Mouse (Mus musculus): ENCODE measurements around the gene Olfr54. TPM values are rescaled to one million over a fixed set of nuclear protein-coding genes. Genes with fewer than 3 reads are reported as not detected.
"Not testable (repeated sequence)": the region's sequence is repeated elsewhere in the genome, so short reads cannot be mapped to it uniquely, and the experiment has no call there.

Olfr54 gene
- total RNA-seq (2021) (under 1 TPM; 0.32 to 0.55 TPM), polyA plus RNA-seq (2012; rRNA removed) (3.4 and 3.9 TPM in 2 replicates)
- long read RNA-seq, result 0 reads

DNA sequence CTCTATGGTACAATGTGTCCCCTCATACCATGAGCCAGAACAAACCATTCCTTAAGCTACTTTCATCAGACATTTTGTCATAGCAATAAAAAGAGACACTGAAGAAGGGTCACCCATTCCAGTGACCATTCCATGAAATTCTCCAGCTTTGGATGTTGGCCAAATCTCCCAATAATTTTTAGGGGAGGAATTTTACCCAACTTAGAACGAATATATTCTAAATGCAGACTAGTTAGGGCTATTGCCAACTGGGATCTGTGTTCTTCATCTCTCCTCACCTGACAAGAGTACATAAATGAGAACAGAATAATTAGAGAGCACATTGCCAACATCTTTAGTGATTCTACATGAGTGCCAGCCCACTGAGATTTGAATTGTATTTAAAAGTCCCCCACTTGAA is at the start of gene Olfr54:
Gene Olfr54 (plus strand): TSS at position 301 of the 400 bp plus-strand sequence.
- no peak for DNase-seq

DNA sequence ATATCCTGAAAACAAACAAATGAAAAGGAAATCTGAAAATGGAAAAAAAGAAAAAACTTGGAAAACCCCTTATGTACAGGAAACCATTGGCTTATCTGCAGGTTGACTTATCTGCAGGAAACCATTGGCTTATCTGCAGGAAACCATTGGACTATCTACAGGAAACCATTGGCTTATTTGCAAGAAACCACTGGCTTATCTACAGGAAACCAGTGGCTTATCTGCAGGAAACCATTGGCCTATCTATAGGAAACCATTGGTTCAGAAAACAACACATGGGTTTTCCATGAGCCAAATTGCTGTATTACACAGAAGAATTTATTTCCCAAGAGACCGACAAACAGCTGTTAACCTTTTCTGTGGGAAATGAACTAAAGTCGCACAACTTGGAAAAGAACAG is 49.1 kb upstream of the Olfr54 start:
- no peak for DNase-seq

DNA sequence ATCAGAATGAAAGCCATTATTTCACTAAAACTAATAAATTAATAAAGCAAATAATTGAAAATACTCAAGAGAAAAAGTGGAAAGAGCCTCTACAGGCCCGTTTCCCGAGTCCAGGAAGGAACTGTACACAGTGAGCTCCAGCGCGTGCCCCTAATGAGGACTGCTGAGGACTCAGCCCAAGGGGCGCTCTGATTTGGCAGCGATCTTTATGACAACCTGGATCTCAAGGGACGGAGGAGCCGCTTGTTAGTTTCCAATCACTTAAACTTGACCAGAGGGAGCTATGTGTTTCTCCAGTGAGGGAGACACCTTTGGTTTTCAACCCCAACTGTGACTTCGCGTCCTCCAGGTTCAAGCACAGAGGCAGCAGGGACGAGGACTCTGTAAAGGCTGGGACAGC is 47.8 kb upstream of the Olfr54 start, which contains the start of gene Olfr1378:
Gene Olfr1378 (plus strand): TSS at position 301 of the 400 bp plus-strand sequence.
- DNase-seq, result no peak

DNA sequence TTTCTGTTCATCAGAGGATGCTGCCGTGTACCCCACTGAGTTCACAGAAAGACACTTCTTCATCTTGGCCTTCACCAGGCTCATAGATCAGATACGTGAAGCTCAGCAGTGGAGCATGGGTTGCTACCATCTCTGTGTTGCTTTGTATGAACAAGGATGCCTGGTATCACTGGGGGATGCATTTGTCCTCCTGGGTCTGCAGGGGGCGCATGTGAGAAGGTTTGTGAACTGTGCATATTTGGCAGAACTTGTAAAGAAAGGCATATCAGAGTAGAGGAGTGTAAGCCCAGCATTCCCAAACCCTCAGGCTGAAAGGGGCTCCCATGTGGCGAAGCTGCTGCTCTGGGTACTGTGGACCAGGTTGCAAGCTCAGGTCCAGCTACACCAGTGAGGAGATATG is 36.8 kb upstream of the Olfr54 start:
- DNase-seq, result peak; percentile 46

DNA sequence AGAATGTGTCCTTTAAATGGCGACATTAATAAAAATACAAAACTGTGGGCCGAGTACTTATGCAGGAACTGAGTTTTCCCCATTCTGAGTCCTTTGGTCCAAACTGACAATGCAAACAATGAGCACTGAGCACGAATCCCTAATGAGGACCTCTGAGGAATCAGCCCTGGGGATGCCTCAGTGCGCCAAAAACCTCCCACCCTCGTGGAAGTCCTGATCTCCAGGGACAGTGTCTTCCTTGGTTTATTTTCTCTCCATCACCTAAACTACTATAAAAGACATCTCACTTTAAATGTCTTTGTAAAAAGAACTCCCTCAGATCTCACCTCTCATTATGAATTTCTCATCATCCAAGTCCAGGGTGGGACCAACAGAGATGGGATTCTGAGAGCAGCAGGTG is 32.4 kb upstream of the Olfr54 start, which contains the start of gene Olfr1377:
Gene Olfr1377 (plus strand): TSS at position 301 of the 400 bp plus-strand sequence.
- DNase-seq, result no peak

DNA sequence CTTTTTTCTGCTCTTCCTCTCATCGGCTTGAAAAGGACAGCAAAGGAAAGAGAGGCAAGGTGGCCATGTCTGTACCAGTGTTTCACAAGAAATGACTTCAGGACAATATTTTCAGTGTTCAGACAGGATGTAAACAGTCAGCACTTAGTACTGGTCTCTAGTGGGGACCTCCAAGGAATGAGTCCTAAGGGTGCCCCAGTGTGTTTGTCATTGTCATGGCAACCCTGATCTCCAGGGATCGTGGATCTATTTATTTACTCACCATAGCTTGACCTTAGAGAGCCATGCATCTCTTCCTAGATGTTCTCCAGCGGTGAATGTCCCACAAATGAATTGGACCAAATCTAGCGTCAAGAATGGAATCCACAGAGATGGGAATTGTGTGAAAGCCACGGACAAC is 10.7 kb upstream of the Olfr54 start, which contains the start of gene Olfr51:
Gene Olfr51 (plus strand): TSS at position 301 of the 400 bp plus-strand sequence.
- DNase-seq, result no peak

DNA sequence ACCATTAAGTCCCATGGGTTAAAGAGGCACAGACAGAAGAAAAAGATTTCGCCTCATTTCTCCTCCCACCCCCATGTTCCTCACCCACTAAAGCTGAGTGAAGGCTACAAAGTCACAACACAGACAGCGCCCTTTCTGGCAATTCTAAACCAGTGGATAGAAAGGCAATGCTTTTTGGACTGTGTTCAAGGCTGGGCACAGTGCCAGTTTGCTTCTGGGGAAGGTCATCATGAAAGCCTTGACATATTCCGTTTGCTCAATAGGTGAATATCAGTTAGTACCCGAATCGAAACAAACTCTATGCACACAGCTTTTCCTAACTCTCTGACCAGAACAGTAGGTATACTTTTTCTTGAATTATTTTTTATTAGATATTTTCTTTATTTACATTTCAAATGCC is 2.2 kb upstream of the Olfr54 start:
- peak; percentile 92 for DNase-seq

DNA sequence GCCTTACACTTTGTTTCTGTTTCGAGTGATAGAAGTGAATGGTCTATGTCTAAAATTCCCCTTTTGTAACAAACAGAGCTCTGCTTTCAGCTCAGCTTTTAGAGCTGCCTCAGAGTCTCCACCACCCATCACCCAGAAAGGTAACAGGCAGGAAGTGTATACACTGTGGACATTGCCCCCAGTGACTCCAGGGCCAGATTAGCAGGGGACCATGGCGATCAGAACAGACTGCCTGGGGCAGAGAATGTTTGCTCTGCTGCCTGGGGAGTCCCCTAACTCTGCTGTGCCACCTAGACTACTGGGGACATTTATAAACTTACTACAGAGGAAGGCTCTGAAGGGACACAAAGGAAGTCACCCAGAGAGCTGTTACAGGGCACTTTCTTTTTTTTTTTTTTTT is 2.3 kb downstream of the Olfr54 start:
- no peak for DNase-seq

DNA sequence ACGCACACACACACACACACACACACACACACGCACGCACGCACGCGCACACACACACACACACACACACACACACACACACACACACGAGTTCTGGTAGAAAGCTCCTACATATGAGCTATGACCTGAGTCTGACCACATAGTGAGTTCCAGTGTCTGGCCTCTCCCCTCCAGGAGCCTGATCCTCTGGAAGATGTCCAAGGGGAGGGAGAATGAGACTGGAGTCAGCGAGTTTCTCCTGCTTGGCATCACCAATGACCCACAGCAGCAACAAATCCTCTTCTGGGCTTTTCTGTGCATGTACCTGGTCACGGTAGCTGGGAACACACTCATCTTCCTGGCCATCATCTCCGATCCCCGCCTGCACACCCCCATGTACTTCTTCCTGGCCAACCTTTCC is 12.8 kb downstream of the Olfr54 start:
- not testable (repeated sequence) for DNase-seq

DNA sequence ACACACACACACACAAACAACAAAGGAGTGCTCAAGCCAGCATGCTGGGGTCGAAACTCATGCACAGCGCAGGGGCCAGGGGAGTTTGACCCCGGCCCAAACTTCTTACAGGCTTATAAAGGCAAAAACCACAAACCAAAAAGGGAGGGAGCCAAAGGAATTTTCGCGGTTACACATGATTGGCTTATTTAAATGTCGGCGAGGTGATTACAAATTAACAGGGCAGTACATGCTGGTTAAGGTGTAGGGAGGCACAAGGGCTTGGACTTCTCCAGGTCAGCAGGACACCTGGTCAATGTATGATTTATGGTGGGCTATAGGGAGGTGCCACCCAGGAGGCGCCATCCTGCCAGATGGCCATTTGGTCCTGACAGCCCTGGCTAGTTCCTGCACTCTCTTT is 15.3 kb downstream of the Olfr54 start:
- DNase-seq, result not testable (repeated sequence)

DNA sequence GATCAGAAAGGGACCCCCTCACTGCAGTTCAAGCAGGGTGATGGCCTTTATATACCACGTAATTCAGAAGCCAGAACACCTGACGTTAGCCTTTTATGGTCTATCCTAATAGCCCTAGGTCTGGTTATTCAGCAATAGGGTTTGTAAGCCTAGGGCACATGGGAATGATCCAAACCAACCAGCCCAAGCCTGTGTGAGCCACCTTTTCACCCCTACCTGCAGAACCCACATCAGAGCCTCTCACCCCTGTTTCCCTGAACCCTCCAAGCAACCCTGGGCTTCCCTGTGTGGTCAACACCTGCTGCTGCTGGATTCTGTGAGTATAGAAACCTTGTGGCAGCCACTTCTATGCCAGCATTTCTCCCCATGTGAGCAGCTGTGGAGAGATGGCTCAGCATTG is 16.2 kb downstream of the Olfr54 start:
- DNase-seq, result no peak

DNA sequence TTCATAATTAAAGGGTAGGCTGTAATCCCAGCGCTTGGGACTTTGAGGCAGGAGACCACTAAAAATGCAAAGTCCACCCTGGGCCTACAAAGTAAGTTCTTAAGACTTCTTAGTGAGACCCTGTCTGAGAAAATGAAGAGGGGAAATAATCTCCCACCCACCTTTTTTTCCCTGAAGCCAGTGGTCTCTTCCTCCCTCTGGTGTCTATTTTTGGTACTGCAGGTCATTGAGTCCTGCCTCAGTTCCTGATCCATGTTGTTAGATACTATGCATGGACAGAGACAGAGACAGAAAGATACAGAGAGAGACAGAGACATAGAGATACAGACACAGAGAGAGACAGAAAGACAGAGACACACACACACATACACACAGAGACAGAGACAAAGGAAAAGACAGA is 18.8 kb downstream of the Olfr54 start:
- peak; percentile 35 for DNase-seq

DNA sequence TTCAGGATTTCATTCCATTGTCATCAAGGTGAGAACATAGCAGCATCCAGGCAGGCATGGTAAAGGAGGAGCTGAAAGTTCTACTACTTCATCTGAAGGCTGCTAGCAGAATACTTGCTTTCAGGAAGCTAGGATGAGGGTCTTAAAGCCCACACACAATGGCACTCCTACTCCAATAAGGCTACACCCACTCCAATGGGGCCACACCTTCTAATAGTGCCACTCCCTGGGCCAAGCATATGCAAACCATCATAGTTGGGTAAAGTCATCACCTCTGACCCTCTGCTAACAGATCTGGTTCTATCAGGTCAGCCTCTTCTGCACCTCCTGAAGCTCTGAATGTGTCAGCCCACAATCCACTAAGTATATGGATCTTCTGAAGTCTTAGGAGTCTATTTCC is 20.1 kb downstream of the Olfr54 start:
- not testable (repeated sequence) for DNase-seq

DNA sequence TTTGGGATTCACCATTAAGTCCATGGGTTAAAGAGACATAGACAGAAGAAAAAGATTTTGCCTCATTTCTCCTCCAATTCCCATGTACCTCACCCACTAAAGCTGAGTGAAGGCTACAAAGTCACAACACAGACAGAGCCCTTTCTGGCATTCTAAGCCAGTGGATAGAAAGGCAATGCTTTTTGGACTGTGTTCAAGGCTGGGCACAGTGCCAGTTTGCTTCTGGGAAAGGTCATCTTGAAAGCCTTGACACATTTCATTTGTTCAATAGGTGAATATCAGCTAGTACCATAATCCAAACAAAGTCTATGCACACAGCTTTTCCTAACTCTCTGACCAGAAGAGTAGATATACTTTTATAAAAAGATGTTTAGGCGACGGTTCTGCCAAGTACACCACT is 21.9 kb downstream of the Olfr54 start:
- peak; percentile 86 for DNase-seq

DNA sequence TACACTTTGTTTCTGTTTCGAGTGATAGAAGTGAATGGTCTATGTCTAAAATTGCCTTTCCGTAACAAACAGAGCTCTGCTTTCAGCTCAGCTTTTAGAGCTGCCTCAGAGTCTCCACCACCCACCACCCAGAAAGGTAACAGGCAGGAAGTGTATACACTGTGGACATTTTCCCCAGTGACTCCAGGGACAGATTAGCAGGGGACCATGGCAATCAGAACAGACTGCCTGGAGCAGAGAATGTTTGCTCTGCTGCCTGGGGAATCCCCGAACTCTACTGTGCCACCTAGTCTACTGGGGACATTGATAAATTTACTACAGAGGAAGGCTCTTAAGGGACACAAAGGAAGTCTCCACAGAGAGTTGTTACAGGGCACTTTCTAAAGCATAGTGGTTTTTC is 30.7 kb downstream of the Olfr54 start:
- DNase-seq, result not testable (repeated sequence)

DNA sequence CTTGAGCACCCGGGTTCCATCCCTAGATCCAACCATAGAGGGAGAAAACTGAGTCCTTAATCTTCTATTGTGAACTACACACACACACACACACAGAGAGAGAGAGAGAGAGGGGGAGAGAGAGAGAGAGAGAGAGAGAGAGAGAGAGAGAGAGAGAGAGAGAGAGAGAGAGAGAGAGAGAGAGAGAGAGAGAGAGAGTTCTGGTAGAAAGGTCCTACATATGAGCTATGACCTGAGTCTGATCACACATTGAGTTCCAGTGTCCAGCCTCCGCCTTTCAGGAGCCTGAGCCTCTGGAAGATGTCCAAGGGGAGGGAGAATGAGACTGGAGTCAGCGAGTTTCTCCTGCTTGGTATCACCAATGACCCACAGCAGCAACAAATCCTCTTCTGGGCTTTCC is 33.8 kb downstream of the Olfr54 start, which contains the start of gene Olfr1375:
Gene Olfr1375 (plus strand): TSS at position 301 of the 400 bp plus-strand sequence.
- not testable (repeated sequence) for DNase-seq

DNA sequence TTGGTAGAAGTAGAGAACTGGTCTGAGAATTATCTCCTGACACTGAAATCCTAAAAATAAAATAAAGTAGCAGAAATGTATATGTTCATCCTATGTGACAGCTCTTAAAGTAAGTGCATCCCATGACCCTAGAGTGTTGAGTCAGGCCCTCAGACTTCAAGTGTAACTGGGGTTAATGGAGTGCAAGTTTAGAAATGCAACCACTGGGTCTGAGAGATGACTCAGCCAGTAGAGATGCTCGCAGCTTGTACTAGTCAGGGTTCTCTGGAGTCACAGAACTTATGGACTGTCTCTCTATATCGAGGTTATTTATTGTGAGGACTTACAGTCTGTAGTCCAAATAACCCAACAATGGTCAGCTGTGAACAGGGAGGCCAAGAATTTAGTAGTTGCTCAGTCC is 37.6 kb downstream of the Olfr54 start:
- no peak for DNase-seq

DNA sequence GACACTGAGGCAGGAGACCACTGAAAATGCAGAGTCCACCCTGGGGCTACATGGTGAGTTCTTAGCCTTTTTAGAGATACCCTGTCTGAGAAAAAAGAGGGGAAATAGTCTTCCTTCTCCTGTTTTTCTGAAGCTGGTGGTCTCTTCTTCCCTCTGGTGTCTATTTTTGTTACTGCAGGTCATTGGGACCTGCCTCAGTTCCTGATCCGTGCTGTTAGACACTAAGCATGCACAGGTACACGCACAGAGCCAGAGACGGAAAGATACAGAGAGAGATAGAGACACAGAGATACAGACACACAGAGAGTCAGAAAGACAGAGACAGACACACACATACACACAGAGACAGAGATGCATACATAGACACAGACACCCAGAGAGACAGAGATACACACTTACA is 39.2 kb downstream of the Olfr54 start:
- DNase-seq, result no peak

DNA sequence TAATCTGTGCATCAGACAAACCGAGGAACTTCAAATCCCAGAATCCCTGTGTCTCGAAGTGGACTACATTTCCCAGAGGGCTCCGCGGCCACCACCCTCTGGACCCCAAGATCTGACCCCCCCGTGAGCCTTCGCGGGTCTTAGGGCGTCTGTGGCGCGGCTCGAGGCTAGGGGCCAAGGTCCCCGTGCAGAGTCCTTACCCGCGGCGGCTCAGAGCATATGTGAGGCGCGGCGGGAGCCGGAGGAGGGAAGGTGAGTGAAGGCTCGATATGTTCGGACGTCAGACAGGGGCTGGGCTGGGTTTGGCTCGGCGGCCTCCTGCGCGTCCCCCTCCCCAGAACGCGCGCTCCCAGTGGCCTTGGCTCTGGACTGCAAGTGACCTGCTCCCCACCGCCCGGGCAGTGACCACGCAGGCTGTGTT is 45.1 kb downstream of the Olfr54 start, which contains the start of gene Zfp354a:
Gene Zfp354a (plus strand): TSS at position 107 of the 421 bp plus-strand sequence.
- DNase-seq, result peak; percentile 82

DNA sequence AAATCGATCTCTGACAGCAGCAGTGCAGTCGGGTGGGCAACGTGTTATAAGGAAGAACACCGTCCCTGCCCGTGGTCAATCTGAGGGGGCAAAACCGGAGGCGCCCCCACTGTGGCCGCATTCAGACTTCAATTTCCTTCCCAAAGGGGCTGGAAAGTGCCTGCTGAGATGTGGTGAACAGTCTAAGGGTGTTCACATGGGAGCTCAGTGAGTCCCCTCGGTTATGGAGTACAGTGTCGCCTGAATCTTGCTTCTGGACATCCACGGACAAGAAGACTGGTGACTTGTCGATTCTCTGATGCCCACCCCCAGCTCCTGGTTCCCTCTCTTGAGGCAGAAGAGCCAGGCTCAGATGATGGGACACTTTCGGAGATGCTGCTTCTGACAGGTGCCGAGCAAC is 45.6 kb downstream of the Olfr54 start:
- DNase-seq, result no peak

DNA sequence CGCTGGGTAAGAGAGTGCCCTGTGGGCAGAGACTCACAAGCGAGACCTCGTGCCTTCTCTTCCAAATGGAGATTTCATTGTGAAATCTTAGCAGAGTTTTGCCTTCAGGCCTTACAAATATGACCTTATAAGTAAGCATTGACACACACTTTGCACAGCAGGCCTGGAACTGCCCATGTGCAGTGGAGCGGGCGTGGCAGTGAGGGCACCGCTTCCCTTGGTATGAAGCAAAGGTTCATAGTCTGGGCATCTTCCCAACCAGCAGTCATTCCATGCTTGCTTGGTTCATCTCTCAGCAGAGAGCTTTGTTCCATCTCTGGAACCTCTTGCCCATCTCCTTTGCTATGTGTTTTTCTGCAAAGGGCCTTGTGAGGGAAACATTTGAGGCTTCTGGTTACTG is 46.9 kb downstream of the Olfr54 start:
- DNase-seq, result peak; percentile 49

DNA sequence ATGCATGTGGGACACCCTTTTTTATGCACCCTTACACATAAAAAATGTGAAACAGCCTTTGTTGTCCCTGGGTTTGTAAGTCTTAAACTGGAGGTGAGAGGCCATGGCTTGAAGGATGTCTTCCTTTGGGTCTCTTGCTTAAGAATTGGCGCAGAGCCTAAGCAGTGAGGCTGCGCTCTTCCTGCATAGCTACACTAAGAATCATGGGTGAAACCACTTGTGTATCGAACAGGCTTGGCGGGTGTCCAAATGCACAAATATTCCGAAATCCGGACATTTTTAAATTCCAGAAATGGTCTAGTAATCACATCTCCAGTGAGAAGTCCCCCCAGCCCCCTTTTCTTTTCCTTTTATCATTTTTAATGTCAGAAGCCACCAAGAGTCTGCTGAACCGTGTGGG is 49.2 kb downstream of the Olfr54 start:
- DNase-seq, result no peak

DNA sequence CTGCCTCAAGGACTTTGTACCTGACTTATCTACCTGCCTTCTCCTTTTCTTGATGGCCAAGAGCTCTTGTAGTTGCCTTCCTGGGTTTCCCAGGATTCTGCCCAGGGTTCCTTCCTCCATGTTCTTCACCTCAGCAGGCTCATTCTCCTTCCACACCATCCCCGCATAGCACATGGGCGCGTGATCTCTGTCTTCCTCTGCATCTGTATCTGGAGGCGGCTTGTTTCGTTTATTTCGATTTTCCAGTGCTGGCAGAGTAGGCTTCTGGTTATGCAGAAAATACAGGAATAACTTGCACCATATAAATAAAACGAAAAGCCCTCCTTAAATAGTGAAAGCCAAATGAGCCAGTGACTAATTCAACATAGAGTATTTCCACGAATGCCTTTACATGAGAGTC is 49.8 kb downstream of the Olfr54 start:
- DNase-seq, result no peak
